ENCODE assay signal across 10 mouse cellular contexts in genomic region chr14:73179221-73179681, GRCm38 (mm10). TPM values are rescaled to one million over a fixed set of nuclear protein-coding genes. Genes with fewer than 3 reads are reported as not detected.
DNase-seq lines count a peak whose midpoint lies in the region; ATAC-seq and TF ChIP-seq lines count a peak whose summit lies in the region.
"Had no signal": no experiment of that assay in that cellular context is flagged by ENCODE, and none has a peak within 500 bp of the region (broad histone marks: within the 10 kb centered on the region; RNA-seq: fewer than 3 reads in every experiment).

No protein-coding gene starts in this region.

- intact Hi-C loops in gastrocnemius, adult 2 months (cut with DNase I), result no loop called here
- intact Hi-C loops in gastrocnemius, postnatal 36 days (cut with DNase I), result no loop called here
- intact Hi-C loops in gastrocnemius, postnatal 14 days (cut with DNase I; ENCODE audit: low total_unique reads), result no loop called here

- peak; percentile 53; the same call in 1 of the 2 replicates for ATAC-seq in heart, embryonic 16.5 days (replicated peaks; ENCODE audit: extremely low read depth, insufficient read depth, low FRiP score)

- peak overlapping the region; percentile 46; the same call in 1 of the 2 replicates for H3K27ac ChIP-seq in gastrocnemius, adult 2 months
- peak overlapping the region; percentile 84 for H3K27ac ChIP-seq in heart, embryonic 16.5 days (ENCODE audit: low read length)

- no peaks in the 10 kb centered on the region for H3K9me3 ChIP-seq in heart, embryonic 16.5 days (replicated peaks; ENCODE audit: control insufficient read depth, low read length)

- no peak overlapping the region for H3K4me3 ChIP-seq in gastrocnemius, adult 2 months
- no peak overlapping the region for H3K4me3 ChIP-seq in heart, embryonic 16.5 days (ENCODE audit: low read length)

- H3K9ac ChIP-seq in heart, embryonic 16.5 days (ENCODE audit: low read length), result no peak overlapping the region

- WGBS in heart, embryonic 16.5 days, result 73% methylated on average over 4 of the region's 4 CpGs

- H3K4me1 ChIP-seq in heart, embryonic 16.5 days (ENCODE audit: control insufficient read depth, insufficient read depth, low read length), result peaks cover 27% of the 10 kb centered on the region

- DNase-seq in gastrocnemius, adult 2 months, result no peak
- no peak for DNase-seq in gastrocnemius, postnatal 36 days
- DNase-seq in 416B (ENCODE audit: low read depth), result peak; percentile 66
- peak; percentile 48 to 60 for DNase-seq in kidney, postnatal 36 days
- no peak for DNase-seq in right cerebral cortex, adult 18-20 months
- DNase-seq in urinary bladder, postnatal 10 days (ENCODE audit: low spot score), result no peak
- DNase-seq in gastrocnemius, postnatal 14 days, result no peak
- DNase-seq: adrenal gland, postnatal 10 days; cerebellum, postnatal 10 days had no signal

- H3K27me3 ChIP-seq in heart, embryonic 16.5 days (ENCODE audit: control insufficient read depth, insufficient read depth, low read length), result no peaks in the 10 kb centered on the region

- no peak overlapping the region for H3K4me2 ChIP-seq in heart, embryonic 16.5 days (ENCODE audit: low read depth, low read length)

- peaks cover 31% of the 10 kb centered on the region for H3K36me3 ChIP-seq in heart, embryonic 16.5 days (ENCODE audit: control insufficient read depth, insufficient read depth)

- TF ChIP-seq CTCF in gastrocnemius, adult 2 months (IDR thresholded peaks at IDR 0.05), result no peak

RNA-seq across cellular contexts. Expression of gene Rcbtb2, which starts 56.4 kb away (rescaled TPM):
- 10 to 100 TPM; 14.4 to 18.5 TPM for total RNA-seq in gastrocnemius, adult 2 months (2021)
- total RNA-seq in gastrocnemius, postnatal 36 days (2021), result 10 to 100 TPM; 16.1 to 19.4 TPM
- 62.2 and 77.3 TPM in 2 replicates for polyA plus RNA-seq in heart, embryonic 16.5 days (2015; fragmentation: Nextera tagmentation; extraction: Ambion mirVana)
- 10 to 100 TPM; 17.7 to 23.4 TPM for total RNA-seq in gastrocnemius, postnatal 14 days (2021)

RNA-seq across cellular contexts. Expression of gene Lpar6, which starts 58.4 kb away (rescaled TPM):
- under 1 TPM; 0.59 to 0.82 TPM for total RNA-seq in gastrocnemius, adult 2 months (2021)
- total RNA-seq in gastrocnemius, postnatal 36 days (2021), result 1 to 10 TPM in 1 of 2 experiments, under 1 TPM in 1; 0.99 to 1.4 TPM
- polyA plus RNA-seq in heart, embryonic 16.5 days (2015; fragmentation: Nextera tagmentation; extraction: Ambion mirVana), result 7.5 and 9.4 TPM in 2 replicates
- 1 to 10 TPM; 2.6 to 2.9 TPM for total RNA-seq in gastrocnemius, postnatal 14 days (2021)

Comparison
In these comparisons a context has a peak if more than half of its experiments do, and no peak if none do; other contexts are left out.
1. DNase-seq: peak in 416B (single experiment) and kidney, postnatal 36 days (2 of 2); none in gastrocnemius, adult 2 months (single experiment), gastrocnemius, postnatal 36 days (0 of 2), right cerebral cortex, adult 18-20 months (single experiment), urinary bladder, postnatal 10 days (single experiment) and gastrocnemius, postnatal 14 days (single experiment).